Mouse (Mus musculus): ENCODE measurements around the gene Hes2. TPM values are rescaled to one million over a fixed set of nuclear protein-coding genes. Genes with fewer than 3 reads are reported as not detected.
A peak's percentile ranks its signal among the peaks of the same experiment; 100 is the strongest.

The Hes2 gene
- polyA plus RNA-seq, 2 experiments, result 0.01 to 0.05 TPM

- H3K4me3 ChIP-seq (ENCODE audit: insufficient read depth in 1 of 2, low read depth in 2 of 2, low read length in 2 of 2), result no peak overlapping the region
- no peaks in the 10 kb centered on the region for H3K36me3 ChIP-seq (replicated peaks; ENCODE audit: control insufficient read depth, insufficient read depth, low read depth)
- H3K4me1 ChIP-seq (replicated peaks; ENCODE audit: control insufficient read depth in 2 of 2, insufficient read depth in 2 of 2, low read length in 1 of 2), result peaks cover 29 to 41% of the 10 kb centered on the region in 2 experiments
- ATAC-seq (ENCODE audit: insufficient read depth), result no peak
- DNase-seq (ENCODE audit: low read depth in 3 of 3, low spot score in 3 of 3), result no peak
- H3K27ac ChIP-seq, result no peak overlapping the region
- H3K27me3 ChIP-seq (ENCODE audit: control insufficient read depth, insufficient read depth, low read length), result no peaks in the 10 kb centered on the region
- no peak overlapping the region for H3K9ac ChIP-seq (replicated peaks)
- no peaks in the 10 kb centered on the region for H3K9me3 ChIP-seq (ENCODE audit: control insufficient read depth, low read length)
- peak overlapping the region; percentile 43 for H3K4me2 ChIP-seq (ENCODE audit: low read depth)
- no peak for TF ChIP-seq CTCF (IDR thresholded peaks at IDR 0.05; ENCODE audit: low read depth)
- TF ChIP-seq EP300 (IDR thresholded peaks at IDR 0.05; ENCODE audit: low read depth), result no peak
- 27% methylated on average over 14 of the region's 14 CpGs for WGBS (ENCODE audit: insufficient replicate concordance)
Measured at GRCm38 (mm10) chr4:152186205-152187082, 27.8 kb downstream of the Hes2 start.

GRCm38 (mm10) chr4:152187142-152187541, 28.5 kb downstream of the Hes2 start:
- Histone ChIP-seq H3K4me3 (ENCODE audit: insufficient read depth in 1 of 2, low read depth in 2 of 2, low read length in 2 of 2) (no peak overlapping the region), H3K36me3 (replicated peaks; ENCODE audit: control insufficient read depth, insufficient read depth, low read depth) (no peaks in the 10 kb centered on the region), H3K9ac (replicated peaks) (no peak overlapping the region), H3K27ac (no peak overlapping the region), H3K9me3 (ENCODE audit: control insufficient read depth, low read length) (no peaks in the 10 kb centered on the region), H3K27me3 (ENCODE audit: control insufficient read depth, insufficient read depth, low read length) (no peaks in the 10 kb centered on the region), H3K4me1 (replicated peaks; ENCODE audit: control insufficient read depth in 2 of 2, insufficient read depth in 2 of 2, low read length in 1 of 2) (peaks cover 29 to 41% of the 10 kb centered on the region in 2 experiments), H3K4me2 (ENCODE audit: low read depth) (no peak overlapping the region; the same call in 1 of the 2 replicates)
- DNase-seq (ENCODE audit: low read depth in 3 of 3, low spot score in 3 of 3), result no peak
- WGBS (ENCODE audit: insufficient replicate concordance), result 55% methylated on average over 9 of the region's 9 CpGs
- no peak for TF ChIP-seq CTCF (IDR thresholded peaks at IDR 0.05; ENCODE audit: low read depth)
- TF ChIP-seq EP300 (IDR thresholded peaks at IDR 0.05; ENCODE audit: low read depth), result no peak
- ATAC-seq (ENCODE audit: insufficient read depth), result no peak

- H3K4me1 ChIP-seq (replicated peaks; ENCODE audit: control insufficient read depth in 2 of 2, insufficient read depth in 2 of 2, low read length in 1 of 2), result peaks cover 29 to 41% of the 10 kb centered on the region in 2 experiments
- H3K9me3 ChIP-seq (ENCODE audit: control insufficient read depth, low read length), result no peaks in the 10 kb centered on the region
- no peak overlapping the region for H3K4me2 ChIP-seq (ENCODE audit: low read depth)
- WGBS (ENCODE audit: insufficient replicate concordance), result 77% methylated on average over 2 of the region's 2 CpGs
- no peak overlapping the region for H3K4me3 ChIP-seq (ENCODE audit: insufficient read depth in 1 of 2, low read depth in 2 of 2, low read length in 2 of 2)
- no peak overlapping the region for H3K9ac ChIP-seq (replicated peaks)
- no peak overlapping the region for H3K27ac ChIP-seq
- no peaks in the 10 kb centered on the region for H3K36me3 ChIP-seq (replicated peaks; ENCODE audit: control insufficient read depth, insufficient read depth, low read depth)
- H3K27me3 ChIP-seq (ENCODE audit: control insufficient read depth, insufficient read depth, low read length), result no peaks in the 10 kb centered on the region
- no peak for ATAC-seq (ENCODE audit: insufficient read depth)
- no peak for DNase-seq (ENCODE audit: low read depth in 3 of 3, low spot score in 3 of 3)
- TF ChIP-seq EP300 (IDR thresholded peaks at IDR 0.05; ENCODE audit: low read depth) (no peak), CTCF (IDR thresholded peaks at IDR 0.05; ENCODE audit: low read depth) (no peak)
Measured at GRCm38 (mm10) chr4:152188651-152189050, 30.0 kb downstream of the Hes2 start.

- Histone ChIP-seq H3K27me3 (ENCODE audit: control insufficient read depth, insufficient read depth, low read length) (no peaks in the 10 kb centered on the region), H3K9me3 (ENCODE audit: control insufficient read depth, low read length) (no peaks in the 10 kb centered on the region), H3K36me3 (replicated peaks; ENCODE audit: control insufficient read depth, insufficient read depth, low read depth) (no peaks in the 10 kb centered on the region), H3K9ac (replicated peaks) (no peak overlapping the region), H3K4me2 (ENCODE audit: low read depth) (no peak overlapping the region), H3K4me3 (ENCODE audit: insufficient read depth in 1 of 2, low read depth in 2 of 2, low read length in 2 of 2) (no peak overlapping the region), H3K27ac (no peak overlapping the region), H3K4me1 (replicated peaks; ENCODE audit: control insufficient read depth in 2 of 2, insufficient read depth in 2 of 2, low read length in 1 of 2) (peaks cover 29 to 41% of the 10 kb centered on the region in 2 experiments)
- 57% methylated on average over 6 of the region's 6 CpGs for WGBS (ENCODE audit: insufficient replicate concordance)
- ATAC-seq (ENCODE audit: insufficient read depth), result no peak
- DNase-seq (ENCODE audit: low read depth in 3 of 3, low spot score in 3 of 3), result no peak
- no peak for TF ChIP-seq EP300 (IDR thresholded peaks at IDR 0.05; ENCODE audit: low read depth)
- no peak for TF ChIP-seq CTCF (IDR thresholded peaks at IDR 0.05; ENCODE audit: low read depth)
Measured at GRCm38 (mm10) chr4:152189071-152189470, 30.4 kb downstream of the Hes2 start.

GRCm38 (mm10) chr4:152189691-152190090, 31.0 kb downstream of the Hes2 start:
- Histone ChIP-seq H3K4me1 (replicated peaks; ENCODE audit: control insufficient read depth in 2 of 2, insufficient read depth in 2 of 2, low read length in 1 of 2) (peaks cover 34 to 47% of the 10 kb centered on the region in 2 experiments), H3K4me3 (ENCODE audit: insufficient read depth in 1 of 2, low read depth in 2 of 2, low read length in 2 of 2) (no peak overlapping the region), H3K36me3 (replicated peaks; ENCODE audit: control insufficient read depth, insufficient read depth, low read depth) (no peaks in the 10 kb centered on the region), H3K9ac (replicated peaks) (no peak overlapping the region), H3K9me3 (ENCODE audit: control insufficient read depth, low read length) (no peaks in the 10 kb centered on the region), H3K4me2 (ENCODE audit: low read depth) (no peak overlapping the region; the same call in 1 of the 2 replicates), H3K27ac (no peak overlapping the region), H3K27me3 (ENCODE audit: control insufficient read depth, insufficient read depth, low read length) (no peaks in the 10 kb centered on the region)
- 60% methylated on average over 4 of the region's 4 CpGs for WGBS (ENCODE audit: insufficient replicate concordance)
- TF ChIP-seq CTCF (IDR thresholded peaks at IDR 0.05; ENCODE audit: low read depth) (no peak), EP300 (IDR thresholded peaks at IDR 0.05; ENCODE audit: low read depth) (no peak)
- no peak for ATAC-seq (ENCODE audit: insufficient read depth)
- DNase-seq (ENCODE audit: low read depth in 3 of 3, low spot score in 3 of 3), result no peak
